Mouse (Mus musculus): ENCODE data around the gene Spag9.

- no peak for TF ChIP-seq CTCF (IDR thresholded peaks at IDR 0.05)
- no peak for TF ChIP-seq POLR2A (IDR thresholded peaks at IDR 0.05; ENCODE audit: insufficient read depth, low read depth, low read length)
Measured at GRCm38 (mm10) chr11:94047288-94047687, 51.4 kb downstream of the Spag9 start.

All from heart, adult 2 months (tissue).